Mouse (Mus musculus) thymus, postnatal 25 days (tissue): ENCODE data around the gene Zfp317.
"Not testable (repeated sequence)": the region's sequence is repeated elsewhere in the genome, so short reads cannot be mapped to it uniquely, and the experiment has no call there.

Experiments
- DNase-seq: peaks from one replicate; pipeline ENCODE4 v3.0.0; 2022

The Zfp317 gene

DNA sequence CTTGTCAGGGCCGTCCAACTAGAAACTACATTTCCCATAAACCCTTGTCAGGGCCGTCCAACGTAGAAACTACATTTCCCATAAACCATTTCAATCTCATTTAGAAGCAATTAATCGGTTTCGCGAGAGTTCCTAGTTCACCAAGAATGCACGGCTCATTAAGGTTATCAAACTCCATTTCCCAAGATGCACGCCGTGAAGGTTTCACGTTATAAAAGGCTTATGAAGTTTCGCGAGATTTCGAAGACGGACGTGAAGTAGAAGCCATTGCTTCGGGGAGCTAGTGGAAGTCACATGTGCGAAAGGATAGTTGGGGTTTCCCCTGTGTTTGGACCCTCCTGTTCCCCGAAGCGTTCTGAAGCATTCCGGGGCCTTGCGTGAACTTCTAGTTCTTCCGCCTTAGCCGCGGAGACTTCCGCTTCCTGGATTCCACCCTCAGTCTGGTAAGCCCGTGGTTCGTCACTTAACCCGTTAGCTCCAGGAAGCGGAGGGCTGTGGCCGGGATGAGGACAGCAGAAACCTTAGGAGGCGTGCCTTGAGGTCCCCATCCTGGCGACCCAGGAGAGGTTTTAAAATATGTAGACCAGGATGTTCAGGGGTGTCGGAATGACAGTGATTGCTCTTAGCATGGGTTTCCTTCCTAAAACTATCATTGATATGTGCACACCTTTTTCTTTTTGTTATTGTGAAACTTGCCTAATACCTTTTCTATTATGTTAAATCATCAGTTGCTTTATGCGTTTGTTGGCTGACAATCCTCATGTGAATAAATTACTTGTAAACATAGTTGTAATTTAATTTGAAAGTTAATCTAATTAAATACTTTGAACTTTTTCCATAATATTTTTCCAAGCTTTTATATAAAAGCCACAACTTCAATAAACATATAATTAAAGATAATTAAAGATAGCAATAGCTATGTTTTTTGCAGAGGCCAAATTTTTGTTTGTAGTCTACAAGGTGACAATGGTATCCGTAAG is at the start of gene Zfp317:
TSS of gene Zfp317 (plus strand) at position 260 of the 980 bp plus-strand sequence.
- DNase-seq: peak; percentile 85

DNA sequence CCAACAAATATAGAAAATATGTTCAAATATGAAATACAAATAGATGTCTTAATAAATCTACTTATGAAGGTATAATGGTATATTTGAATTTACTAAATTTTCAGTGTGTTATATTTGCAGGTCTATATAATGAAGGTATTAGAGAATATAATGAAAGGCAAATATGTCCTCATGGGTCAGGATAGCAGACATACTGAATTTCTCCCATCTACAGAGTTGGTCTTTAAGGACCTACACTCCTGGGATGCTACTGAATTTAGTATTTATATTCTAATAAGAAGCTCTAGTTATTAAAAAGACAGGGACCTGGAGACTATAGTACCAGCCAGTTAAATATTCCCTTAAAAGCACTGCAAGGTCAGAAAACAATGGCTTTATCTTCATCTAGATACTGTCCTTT is 39.6 kb upstream of the Zfp317 start, which contains the start of gene Olfr855:
TSS of gene Olfr855 (plus strand) at position 301 of the 400 bp plus-strand sequence.
- DNase-seq: no peak

DNA sequence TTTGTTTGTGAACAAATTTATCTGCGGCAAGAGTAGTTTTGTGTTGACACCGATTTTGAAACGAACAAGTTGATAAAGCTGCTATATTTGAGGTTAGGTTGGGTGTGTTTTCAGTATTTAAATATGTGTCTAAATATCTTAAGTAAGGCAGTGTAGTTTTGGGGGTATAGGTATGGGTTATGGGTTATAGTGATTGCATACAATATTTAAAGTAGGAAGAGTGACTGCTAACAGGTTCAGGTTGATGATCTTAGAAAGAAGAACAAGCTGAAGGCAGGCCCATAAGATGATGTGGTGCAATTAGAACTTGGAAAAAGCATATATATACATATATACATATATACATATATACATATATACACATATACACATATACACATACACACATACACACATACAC is 605 bp upstream of the Zfp317 start:
- no peak for DNase-seq

DNA sequence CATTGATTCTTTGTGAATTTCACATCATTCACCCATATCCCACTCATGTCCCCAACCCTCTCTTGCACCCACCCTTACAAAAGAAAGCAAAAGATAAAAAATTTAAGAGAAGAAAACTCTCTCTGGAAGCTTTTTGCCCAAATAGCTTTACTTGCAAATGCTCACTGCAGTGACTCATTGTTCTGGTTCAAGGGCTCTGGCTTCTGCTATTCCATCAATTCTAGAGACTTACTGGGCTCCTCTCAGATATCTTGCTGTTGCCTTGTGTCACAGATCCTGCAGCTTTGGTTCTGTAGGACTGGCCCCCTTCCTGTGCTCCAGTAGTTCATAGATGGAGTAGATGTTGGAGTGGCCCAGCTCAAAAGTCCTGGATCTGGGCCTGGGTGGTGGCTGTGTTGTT is 7.7 kb downstream of the Zfp317 start:
- no peak for DNase-seq

DNA sequence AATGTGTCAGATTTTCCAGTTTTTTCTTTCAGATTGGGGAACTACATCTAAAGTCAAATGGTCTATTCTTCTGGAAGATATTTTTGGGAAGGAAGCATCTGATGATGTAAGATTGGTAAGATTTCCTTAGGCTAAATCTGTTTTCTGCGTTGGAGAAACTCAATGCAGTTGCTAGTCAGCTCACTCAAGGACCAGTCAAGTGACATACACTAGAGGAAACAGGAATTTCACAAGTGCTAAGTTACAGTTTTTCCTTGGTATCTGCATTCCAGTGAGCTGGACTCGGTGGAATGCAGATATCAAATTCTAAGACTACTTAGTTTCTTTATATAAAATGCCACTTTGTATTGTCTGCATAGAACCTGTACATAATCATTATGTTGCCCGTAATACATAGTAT is 23.3 kb downstream of the Zfp317 start:
- no peak for DNase-seq

DNA sequence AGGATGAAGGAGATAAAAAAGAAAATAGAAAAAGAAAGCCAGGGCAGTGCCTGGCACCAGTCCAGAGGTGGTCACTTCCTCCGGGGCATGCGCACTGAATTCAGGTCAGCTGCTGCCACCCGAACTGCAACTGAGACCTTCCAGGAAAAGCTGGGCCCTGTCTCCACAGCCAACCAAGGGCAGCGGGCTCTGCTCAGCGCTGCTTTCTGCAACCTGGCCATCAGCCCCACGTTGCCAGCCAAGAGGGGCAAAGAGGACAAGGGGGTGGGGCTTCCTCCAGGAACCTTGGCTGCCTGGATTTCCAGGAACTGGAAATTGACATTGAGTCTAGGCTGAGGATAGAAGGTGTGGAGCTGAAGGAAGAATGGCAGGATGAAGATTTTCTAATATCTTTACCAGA is 68.4 kb downstream of the Zfp317 start:
- DNase-seq: no peak

DNA sequence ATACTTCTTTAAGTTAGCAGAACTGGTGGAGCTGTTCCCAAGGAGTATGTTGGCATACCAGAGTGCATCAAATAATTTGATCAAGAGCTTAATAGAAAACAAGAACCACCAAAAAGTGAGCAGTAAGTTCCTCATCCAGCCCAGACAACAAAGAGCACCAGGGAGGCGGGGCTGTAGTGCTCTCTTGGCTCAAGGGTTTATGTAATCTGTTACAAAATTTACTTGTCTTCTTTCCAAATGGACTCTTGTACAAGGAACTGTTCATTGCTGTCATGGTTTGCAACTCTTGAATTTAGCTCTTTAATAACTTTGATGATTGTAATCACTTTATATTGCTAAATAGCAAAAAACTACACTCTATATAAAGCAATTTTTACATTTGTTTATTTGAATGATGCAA is 69.5 kb downstream of the Zfp317 start:
- DNase-seq: no peak

DNA sequence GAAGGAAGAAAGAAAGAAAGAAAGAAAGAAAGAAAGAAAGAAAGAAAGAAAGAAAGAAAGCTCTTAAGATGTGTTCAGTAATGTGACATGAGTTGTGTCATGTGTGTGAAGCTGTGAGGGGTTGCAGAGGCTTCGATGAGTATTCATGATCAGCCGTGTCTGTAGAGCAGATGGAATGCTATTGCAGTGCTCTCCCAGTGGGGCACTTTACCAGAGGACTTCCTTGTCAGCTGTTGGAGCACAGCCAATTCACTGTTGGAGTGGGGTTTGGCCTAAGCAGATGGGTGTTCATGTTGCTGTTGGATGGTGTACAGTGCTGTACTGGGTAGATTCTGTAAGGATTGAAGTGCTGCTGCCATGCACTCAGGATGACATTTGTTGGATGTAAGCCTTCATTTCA is 70.5 kb downstream of the Zfp317 start:
- no peak for DNase-seq

DNA sequence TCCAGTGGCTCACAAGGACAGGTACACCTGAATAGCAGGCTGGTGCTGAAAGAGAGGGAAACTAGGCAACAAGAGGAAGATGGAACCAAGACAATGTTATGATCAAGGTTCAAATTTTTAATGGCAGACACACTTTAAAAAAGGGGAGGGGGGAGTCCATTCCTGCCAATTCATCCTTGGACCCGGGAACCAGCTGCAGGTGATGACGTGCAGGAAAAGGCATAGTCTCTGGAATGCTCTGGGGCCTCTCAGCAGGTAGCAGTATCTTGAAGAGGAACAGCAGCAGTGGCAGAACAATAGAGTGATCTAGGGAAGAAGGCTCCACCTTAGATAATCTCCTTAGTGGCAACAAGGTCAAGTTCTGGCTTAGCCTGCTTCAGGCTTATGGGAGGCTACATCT is 72.4 kb downstream of the Zfp317 start:
- not testable (repeated sequence) for DNase-seq

DNA sequence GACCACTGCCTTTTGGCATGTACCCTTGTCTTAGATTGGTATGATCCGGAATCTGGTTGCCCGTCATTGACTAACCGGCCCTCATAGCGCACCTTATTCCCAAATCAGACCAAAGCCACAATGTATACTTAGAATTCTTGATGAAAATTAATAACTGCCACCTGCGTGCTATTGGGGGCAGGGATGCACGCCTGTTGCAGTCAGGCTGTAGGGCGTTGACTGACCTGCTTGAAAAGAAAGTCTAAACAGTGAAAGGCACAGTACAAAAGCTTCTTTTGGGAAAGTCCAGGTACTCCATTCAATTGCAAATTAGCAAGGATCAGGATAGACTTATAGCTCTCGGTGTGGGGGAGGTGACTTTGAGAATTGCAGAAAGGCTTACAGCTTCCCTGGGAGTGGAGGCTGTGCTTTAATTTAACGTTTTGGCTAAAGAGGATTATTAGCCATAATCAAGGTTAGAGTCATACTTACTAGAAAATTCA is 73.0 kb downstream of the Zfp317 start:
- not testable (repeated sequence) for DNase-seq
